Mouse (Mus musculus) right cerebral cortex, adult 18-20 months (tissue): ENCODE measurements around the gene Gm20716.

Experiments used
- DNase-seq: peaks from one replicate; pipeline ENCODE4 v3.0.0; 2022; ENCODE audit warnings: mixed read lengths

Gene Gm20716

GRCm38 (mm10) chr2:168223326-168223725 is 6.8 kb downstream of the Gm20716 start:
- no peak for DNase-seq

- DNase-seq: no peak
These were observed 16.3 kb downstream of the Gm20716 start for GRCm38 (mm10) chr2:168213788-168214397.

GRCm38 (mm10) chr2:168207883-168208282 is 22.3 kb downstream of the Gm20716 start:
- DNase-seq: no peak

- peak; percentile 94 for DNase-seq
These were observed 23.2 kb downstream of the Gm20716 start, which contains the start of gene Adnp for GRCm38 (mm10) chr2:168206725-168207644. Adnp (minus strand) TSS chr2:168207112.

GRCm38 (mm10) chr2:168205681-168206631 is 24.2 kb downstream of the Gm20716 start:
- DNase-seq: peak; percentile 29

- DNase-seq: peak; percentile 93
These were observed 24.9 kb downstream of the Gm20716 start for GRCm38 (mm10) chr2:168205265-168205664.

- DNase-seq: no peak
These were observed 25.6 kb downstream of the Gm20716 start for GRCm38 (mm10) chr2:168204476-168204999.

GRCm38 (mm10) chr2:168200014-168200691 is 30.0 kb downstream of the Gm20716 start:
- no peak for DNase-seq

- no peak for DNase-seq
These were observed 30.7 kb downstream of the Gm20716 start for GRCm38 (mm10) chr2:168199476-168199875.

GRCm38 (mm10) chr2:168198421-168198820 is 31.7 kb downstream of the Gm20716 start:
- DNase-seq: no peak

- no peak for DNase-seq
These were observed 34.4 kb downstream of the Gm20716 start for GRCm38 (mm10) chr2:168195721-168196120.

GRCm38 (mm10) chr2:168193685-168194084 is 36.5 kb downstream of the Gm20716 start:
- DNase-seq: no peak

- no peak for DNase-seq
These were observed 38.3 kb downstream of the Gm20716 start for GRCm38 (mm10) chr2:168191856-168192255.

- DNase-seq: no peak
These were observed 54.2 kb downstream of the Gm20716 start for GRCm38 (mm10) chr2:168175946-168176345.

- no peak for DNase-seq
These were observed 59.9 kb downstream of the Gm20716 start for GRCm38 (mm10) chr2:168170167-168170685.

- no peak for DNase-seq
These were observed 60.4 kb downstream of the Gm20716 start for GRCm38 (mm10) chr2:168169800-168170113.

- DNase-seq: no peak
These were observed 61.0 kb downstream of the Gm20716 start for GRCm38 (mm10) chr2:168168892-168169799.

GRCm38 (mm10) chr2:168167781-168168180 is 62.4 kb downstream of the Gm20716 start:
- no peak for DNase-seq

GRCm38 (mm10) chr2:168166750-168167460 is 63.3 kb downstream of the Gm20716 start:
- no peak for DNase-seq

GRCm38 (mm10) chr2:168161978-168162377 is 68.2 kb downstream of the Gm20716 start:
- no peak for DNase-seq
